Mouse (Mus musculus): Measurements from ENCODE around the gene Gen1. TPM values are rescaled to one million over a fixed set of nuclear protein-coding genes. Genes with fewer than 3 reads are reported as not detected.

The Gen1 gene
- total RNA-seq (2014; fragmentation: Nextera tagmentation), result 21.7 and 31.0 TPM in 2 replicates
- 18.9 and 28.7 TPM in 2 replicates for total RNA-seq (2017)

DNA sequence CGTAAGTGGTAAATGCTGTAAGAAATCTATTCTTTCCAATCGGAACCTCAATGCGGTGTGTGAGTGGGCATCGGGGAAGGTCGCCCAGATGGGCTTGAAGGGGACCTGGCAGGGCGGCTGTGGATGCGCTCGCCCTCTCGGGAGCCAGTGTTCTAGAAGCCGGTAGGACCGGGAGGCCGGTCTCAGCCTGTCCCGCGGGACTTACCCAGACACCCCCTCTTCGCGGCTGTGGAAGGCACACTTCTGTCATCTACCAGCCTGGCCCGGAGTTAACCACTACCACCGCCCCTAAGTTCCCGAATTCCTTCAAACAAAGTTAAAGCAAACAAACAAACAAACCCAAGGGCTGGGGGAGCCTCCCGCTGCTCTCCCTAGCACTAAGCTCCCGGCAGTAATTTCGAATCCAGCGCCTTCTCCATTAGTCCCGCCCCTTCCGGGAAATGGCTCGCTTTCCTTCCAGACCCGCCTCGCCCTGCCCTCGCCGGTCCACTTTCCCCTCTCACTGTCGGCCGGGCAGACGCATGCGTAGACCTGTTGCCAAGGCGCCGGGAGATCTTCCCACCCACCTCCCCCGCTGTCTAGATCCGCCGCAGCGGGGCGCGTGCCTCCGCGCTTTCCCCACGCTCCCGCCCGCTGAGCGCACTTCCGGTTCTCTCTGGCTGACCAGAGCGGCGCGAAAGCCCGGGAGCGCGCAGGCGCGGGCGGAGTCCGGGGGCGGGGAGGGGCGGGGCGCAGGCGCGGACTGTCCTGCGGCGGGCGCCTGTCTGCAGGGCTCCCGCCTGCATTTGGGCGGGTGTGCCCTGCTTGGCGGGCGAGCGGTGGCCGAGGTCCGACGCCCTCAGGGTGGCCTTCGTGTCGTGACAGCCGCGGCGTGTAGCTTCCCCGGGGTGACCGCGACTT, at the start of gene Gen1, which contains the start of gene Smc6:
Gene Gen1 (minus strand): TSS at position 420 of the 900 bp plus-strand sequence.
Gene Smc6 (plus strand): TSS at position 505 of the 900 bp plus-strand sequence.
- ATAC-seq (replicated peaks; ENCODE audit: low FRiP score, low TSS enrichment, poor library complexity, severe bottlenecking), result peak; percentile 96

GRCm38 (mm10) chr12:11313840-11314239, 48.2 kb upstream of the Gen1 start:
- ATAC-seq (replicated peaks; ENCODE audit: low FRiP score, low TSS enrichment, poor library complexity, severe bottlenecking), result no peak

DNA sequence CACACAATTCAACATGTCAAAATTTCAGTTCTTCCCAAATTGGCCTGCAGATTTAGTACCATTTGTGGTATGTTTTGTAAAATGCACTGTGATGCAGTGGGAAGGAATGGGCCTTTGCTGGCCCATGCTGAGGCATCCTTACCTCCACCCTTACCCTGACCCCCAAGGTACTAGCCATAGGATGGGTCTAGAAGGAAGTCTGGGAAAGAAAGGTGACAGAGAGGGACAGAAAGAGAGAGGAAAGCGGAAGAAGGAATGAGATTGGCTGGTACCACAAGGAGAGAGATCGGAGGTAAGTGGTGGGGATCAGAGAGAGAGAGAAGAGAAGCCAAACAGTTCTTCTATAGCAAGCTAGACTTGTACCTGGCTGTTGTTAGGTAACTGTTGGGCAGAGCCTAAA, 45.5 kb upstream of the Gen1 start:
- ATAC-seq (replicated peaks; ENCODE audit: low FRiP score, low TSS enrichment, poor library complexity, severe bottlenecking), result no peak

GRCm38 (mm10) chr12:11306753-11307645, 41.4 kb upstream of the Gen1 start:
- ATAC-seq (replicated peaks; ENCODE audit: low FRiP score, low TSS enrichment, poor library complexity, severe bottlenecking), result no peak

DNA sequence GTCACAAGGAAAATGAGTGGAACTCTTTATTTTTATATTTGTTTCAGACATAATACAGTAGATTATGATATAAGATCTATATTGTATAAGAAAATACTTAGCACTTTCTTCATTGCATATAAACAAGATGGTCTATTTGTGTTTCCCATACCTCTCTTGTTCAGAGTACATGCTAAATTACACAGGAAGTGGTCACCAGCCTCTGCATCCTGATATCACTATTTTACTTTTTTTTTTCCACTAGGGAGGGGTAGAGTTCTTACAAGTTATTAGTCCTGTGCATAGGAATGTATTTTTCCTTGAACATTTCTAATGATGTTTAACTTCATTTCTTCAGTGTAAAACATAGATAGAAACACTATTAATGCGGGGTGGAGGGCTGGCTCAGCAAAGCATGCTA, 35.3 kb upstream of the Gen1 start:
- no peak for ATAC-seq (replicated peaks; ENCODE audit: low FRiP score, low TSS enrichment, poor library complexity, severe bottlenecking)

DNA sequence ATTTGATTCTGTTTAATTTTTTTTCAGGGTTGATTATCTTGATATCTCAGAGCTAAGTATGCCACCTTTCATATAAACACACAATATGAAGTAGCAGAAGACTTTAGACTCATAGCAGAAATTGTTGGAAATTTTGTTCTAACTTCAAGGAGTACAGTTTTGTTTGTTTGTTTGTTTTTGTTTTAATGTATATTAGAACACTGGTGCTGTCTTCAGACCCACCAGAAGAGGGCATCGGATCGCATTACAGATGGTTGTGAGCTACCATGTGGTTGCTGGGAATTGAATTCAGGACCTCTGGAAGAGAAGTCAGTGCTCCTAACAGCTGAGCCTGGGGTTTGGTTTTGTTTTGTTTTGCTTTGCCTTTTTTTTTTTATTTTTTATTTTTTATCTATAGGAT, 20.8 kb upstream of the Gen1 start:
- no peak for ATAC-seq (replicated peaks; ENCODE audit: low FRiP score, low TSS enrichment, poor library complexity, severe bottlenecking)

- ATAC-seq (replicated peaks; ENCODE audit: low FRiP score, low TSS enrichment, poor library complexity, severe bottlenecking), result no peak
These were observed 16.0 kb upstream of the Gen1 start for GRCm38 (mm10) chr12:11281584-11281983.

GRCm38 (mm10) chr12:11279886-11280285, 14.3 kb upstream of the Gen1 start:
- no peak for ATAC-seq (replicated peaks; ENCODE audit: low FRiP score, low TSS enrichment, poor library complexity, severe bottlenecking)

DNA sequence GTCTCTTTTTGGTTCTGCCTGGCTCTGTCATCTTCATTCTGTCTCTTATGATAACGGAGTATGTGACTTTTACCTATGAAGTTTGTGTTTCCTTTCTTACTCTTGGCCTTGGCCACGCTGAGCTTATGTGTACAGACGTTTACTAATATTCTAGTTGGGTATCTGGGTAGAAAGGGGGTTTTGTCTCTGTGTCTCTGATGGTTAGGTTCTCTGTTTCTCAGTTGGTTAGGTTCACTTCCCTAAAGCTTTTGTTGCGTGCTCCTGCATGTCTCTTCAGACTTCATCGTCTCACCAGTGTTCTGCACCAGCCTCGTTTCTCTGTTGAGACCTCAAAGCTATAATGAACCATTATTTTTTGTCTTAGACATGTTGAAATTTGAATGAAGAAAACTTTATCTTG, 11.6 kb upstream of the Gen1 start:
- ATAC-seq (replicated peaks; ENCODE audit: low FRiP score, low TSS enrichment, poor library complexity, severe bottlenecking), result no peak

- no peak for ATAC-seq (replicated peaks; ENCODE audit: low FRiP score, low TSS enrichment, poor library complexity, severe bottlenecking)
These were observed 11.0 kb upstream of the Gen1 start for GRCm38 (mm10) chr12:11276632-11277031.

GRCm38 (mm10) chr12:11273185-11273584, 7.6 kb upstream of the Gen1 start:
- ATAC-seq (replicated peaks; ENCODE audit: low FRiP score, low TSS enrichment, poor library complexity, severe bottlenecking), result no peak

GRCm38 (mm10) chr12:11272568-11272967, 7.0 kb upstream of the Gen1 start:
- no peak for ATAC-seq (replicated peaks; ENCODE audit: low FRiP score, low TSS enrichment, poor library complexity, severe bottlenecking)

DNA sequence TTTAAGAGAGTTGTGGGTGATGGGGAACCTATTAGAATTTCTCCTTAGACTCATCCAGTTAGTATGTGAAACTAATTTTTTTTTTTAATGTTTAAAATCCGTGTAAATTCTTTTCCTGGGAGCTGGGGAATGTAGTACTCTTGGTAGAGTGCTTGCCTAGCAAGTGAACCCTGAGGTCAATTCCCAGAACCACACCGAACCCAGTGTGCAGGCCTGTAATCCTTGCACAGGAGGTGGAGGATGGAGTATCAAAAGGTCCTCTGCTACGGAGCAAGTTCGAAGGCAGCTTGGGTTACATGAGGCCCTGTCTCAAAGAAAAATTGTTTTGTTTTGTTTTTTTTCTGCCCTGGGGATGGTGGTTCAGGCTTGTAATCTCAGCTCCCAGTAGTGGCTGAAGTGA, 1.4 kb upstream of the Gen1 start:
- no peak for ATAC-seq (replicated peaks; ENCODE audit: low FRiP score, low TSS enrichment, poor library complexity, severe bottlenecking)

- ATAC-seq (replicated peaks; ENCODE audit: low FRiP score, low TSS enrichment, poor library complexity, severe bottlenecking), result no peak
These were observed 833 bp upstream of the Gen1 start for GRCm38 (mm10) chr12:11266282-11266985.

DNA sequence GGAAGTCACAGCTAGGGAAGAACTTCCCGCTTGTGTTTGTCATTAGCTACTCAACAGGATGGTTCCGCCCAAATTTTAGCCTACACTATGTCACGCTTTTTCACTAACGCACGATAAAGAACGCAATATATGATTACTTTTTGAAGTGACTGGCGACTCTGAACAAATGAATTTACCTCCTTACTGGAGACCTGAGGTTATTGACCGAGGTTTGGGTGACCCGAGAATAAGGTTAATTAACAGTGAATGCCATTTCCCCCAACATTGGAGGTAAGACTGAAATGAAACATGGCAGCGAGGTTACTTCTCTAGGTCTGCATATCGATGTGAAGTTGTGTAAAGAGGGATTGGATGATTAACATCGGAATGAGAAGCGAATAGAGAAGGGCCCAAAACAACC, 706 bp downstream of the Gen1 start:
- ATAC-seq (replicated peaks; ENCODE audit: low FRiP score, low TSS enrichment, poor library complexity, severe bottlenecking), result no peak

DNA sequence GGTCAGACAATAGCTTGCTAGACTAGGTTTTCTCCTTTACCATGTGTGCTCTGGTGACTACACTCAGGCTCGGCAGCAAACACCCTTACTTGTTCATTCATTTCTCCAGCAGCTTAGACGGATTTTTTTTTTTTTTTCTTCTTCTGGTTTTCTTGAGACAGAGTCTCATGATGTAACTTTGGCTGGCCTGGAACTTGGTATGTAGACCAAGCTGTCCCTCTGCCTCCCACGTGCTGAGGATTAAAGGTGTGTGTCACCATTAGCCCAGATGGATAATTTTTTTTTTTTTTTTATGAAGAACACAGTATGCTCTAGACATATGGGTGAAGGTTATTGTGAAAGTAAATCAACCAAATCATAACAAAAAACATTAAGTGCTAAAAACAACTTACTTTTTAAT, 15.3 kb downstream of the Gen1 start:
- ATAC-seq (replicated peaks; ENCODE audit: low FRiP score, low TSS enrichment, poor library complexity, severe bottlenecking), result no peak

DNA sequence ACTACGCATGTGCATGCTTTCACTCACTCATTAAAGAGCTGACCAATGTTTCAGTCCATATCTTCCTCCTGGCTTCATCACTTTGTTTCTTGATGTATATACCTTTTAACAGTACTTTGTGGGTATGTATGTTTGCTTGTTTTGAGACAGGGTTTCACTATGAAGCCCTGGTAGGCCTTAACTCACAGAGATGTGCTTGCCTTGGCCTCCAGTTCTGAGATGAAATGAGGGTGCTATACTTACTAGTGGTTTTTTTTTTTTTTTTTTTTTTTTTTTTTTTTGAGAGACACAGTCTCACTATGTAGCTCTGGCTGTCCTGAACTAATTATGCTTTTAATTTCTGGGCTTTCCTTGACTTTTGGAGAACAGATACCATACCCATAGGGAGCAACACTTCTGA, 18.1 kb downstream of the Gen1 start:
- ATAC-seq (replicated peaks; ENCODE audit: low FRiP score, low TSS enrichment, poor library complexity, severe bottlenecking), result no peak

DNA sequence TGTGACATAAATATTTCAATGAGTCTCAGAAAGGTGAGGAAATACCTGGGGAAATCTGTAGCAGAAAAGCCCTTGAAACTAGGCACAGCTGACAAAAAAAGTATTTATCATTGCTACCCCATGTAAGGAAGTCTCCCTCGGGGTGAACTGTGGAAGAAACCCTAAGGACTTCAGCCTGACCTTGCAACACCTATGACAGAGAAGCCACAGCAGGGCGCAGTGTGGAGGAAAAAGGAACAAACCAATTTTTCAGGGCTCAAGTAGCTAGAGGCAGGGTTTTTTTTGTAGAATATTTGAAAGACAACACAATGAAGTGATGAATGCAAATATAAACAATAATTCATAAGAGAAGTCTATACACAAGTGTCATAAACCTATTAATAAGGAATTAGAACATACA, 29.6 kb downstream of the Gen1 start:
- ATAC-seq (replicated peaks; ENCODE audit: low FRiP score, low TSS enrichment, poor library complexity, severe bottlenecking), result no peak

DNA sequence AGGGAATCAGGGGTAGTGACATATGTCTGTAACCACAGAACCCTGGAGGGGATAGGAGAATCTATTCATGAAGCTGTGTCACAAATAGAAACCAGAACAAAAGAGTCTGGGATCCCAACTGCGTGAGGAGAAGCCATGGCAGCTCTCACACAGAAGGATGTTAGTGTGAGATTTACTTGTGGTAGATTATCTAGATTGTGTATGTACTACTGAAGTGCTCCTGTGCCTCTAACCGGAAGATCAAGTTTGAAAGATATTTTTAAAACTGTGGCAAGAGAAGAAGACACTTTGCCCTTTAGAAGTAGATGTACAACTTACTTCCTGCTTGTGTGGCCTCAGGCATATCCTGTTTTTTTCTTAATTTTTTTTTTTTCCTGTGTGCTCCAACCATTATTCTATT, 35.3 kb downstream of the Gen1 start:
- no peak for ATAC-seq (replicated peaks; ENCODE audit: low FRiP score, low TSS enrichment, poor library complexity, severe bottlenecking)

Data from megakaryocyte-erythroid progenitor cell, adult 5-6 weeks (primary cell).